Mouse (Mus musculus) neural tube, embryonic 12.5 days (tissue): ENCODE data around the gene Pa2g4. TPM values are rescaled to one million over a fixed set of nuclear protein-coding genes. Genes with fewer than 3 reads are reported as not detected.

Source experiments
- ATAC-seq: fragments of 200-750 bp; cut with Nextera tagmentation; 2 replicates; pipeline ENCODE4 v1.8.0; 2017; ENCODE audit warnings: low read depth, mild to moderate bottlenecking, moderate TSS enrichment, moderate library complexity; ENCODE audit not compliant: low FRiP score
- H3K27ac ChIP-seq: fragments of 300-500 bp; sonication (generic); 2 replicates; pipeline ENCODE4 v1.5.1; 2016
- H3K27me3 ChIP-seq: fragments of 300-500 bp; sonication (generic); replicated peaks from 2 replicates; pipeline ENCODE4 v1.6.1; 2016; ENCODE audit warnings: mild to moderate bottlenecking
- H3K36me3 ChIP-seq: fragments of 300-500 bp; sonication (generic); 2 replicates; pipeline ENCODE4 v1.6.1; 2016; ENCODE audit warnings: mild to moderate bottlenecking
- H3K4me1 ChIP-seq: fragments of 300-500 bp; sonication (generic); 2 replicates; pipeline ENCODE4 v1.6.1; 2016
- H3K4me2 ChIP-seq: fragments of 300-500 bp; sonication (generic); replicated peaks from 2 replicates; pipeline ENCODE4 v1.6.1; 2016; ENCODE audit warnings: mild to moderate bottlenecking
- H3K4me3 ChIP-seq: fragments of 300-500 bp; sonication (generic); 2 replicates; pipeline ENCODE4 v1.5.1; 2016
- H3K9ac ChIP-seq: fragments of 300-500 bp; sonication (generic); 2 replicates; pipeline ENCODE4 v1.6.1; 2016; ENCODE audit warnings: mild to moderate bottlenecking
- H3K9me3 ChIP-seq: fragments of 300-500 bp; sonication (generic); 2 replicates; pipeline ENCODE4 v1.6.1; 2016; ENCODE audit warnings: mild to moderate bottlenecking
- WGBS: fragments of 180-500 bp; shearing (Covaris S2); methylation state at CpG from one replicate; pipeline ENCODE4 v1.1.7; 2016; 5-methylcytosine and 5-hydroxymethylcytosine counted together
- microRNA-seq: library from miRNA; unstranded; fragments of <30 nt; microRNA quantifications from one replicate; pipeline ENCODE4, GENCODE M21; 2017
- polyA plus RNA-seq: library from polyadenylated mRNA; unstranded; fragments of >200 nt; fragmentation: Nextera tagmentation; extraction: Ambion mirVana; gene quantifications from 2 replicates; pipeline ENCODE4 v1.2.1, GENCODE M21; 2016

The Pa2g4 gene
- polyA plus RNA-seq, 1 experiment from 2014 or later: 156 TPM

GRCm38 (mm10) chr10:128509831-128510230, 56.0 kb downstream of the Pa2g4 start:
- Histone ChIP-seq H3K27ac (no peak overlapping the region), H3K9me3 (no peaks in the 10 kb centered on the region), H3K4me1 (no peaks in the 10 kb centered on the region), H3K36me3 (peaks cover 37% of the 10 kb centered on the region), H3K4me3 (no peak overlapping the region), H3K27me3 (no peaks in the 10 kb centered on the region), H3K4me2 (no peak overlapping the region), H3K9ac (no peak overlapping the region)
- no peak for ATAC-seq
- WGBS: 79% methylated on average over 4 of the region's 4 CpGs

DNA sequence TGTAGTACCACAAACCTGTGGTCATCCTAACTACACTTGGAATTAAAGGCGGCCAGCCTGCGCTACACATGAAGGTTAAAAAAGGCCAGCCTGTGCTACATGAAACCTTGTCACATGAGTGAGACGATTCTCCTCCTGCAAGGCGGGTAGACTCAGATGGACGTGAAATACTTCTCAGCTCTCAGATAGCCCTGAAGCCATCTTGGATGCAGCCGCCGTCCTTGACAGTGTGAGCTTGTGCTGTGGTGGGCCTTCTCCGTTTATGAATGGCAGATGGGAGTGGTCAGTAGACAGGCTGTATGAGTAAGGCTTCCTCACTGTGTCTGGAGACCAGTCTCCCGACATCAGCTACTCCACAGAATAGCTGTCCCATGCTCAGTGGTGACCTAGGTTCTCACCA, 56.6 kb downstream of the Pa2g4 start:
- no peak overlapping the region for H3K9ac ChIP-seq
- H3K4me1 ChIP-seq: no peaks in the 10 kb centered on the region
- H3K4me3 ChIP-seq: no peak overlapping the region
- H3K36me3 ChIP-seq: peaks cover 35% of the 10 kb centered on the region
- H3K9me3 ChIP-seq: no peaks in the 10 kb centered on the region
- no peak overlapping the region for H3K27ac ChIP-seq
- WGBS: 89% methylated on average over 9 of the region's 9 CpGs
- no peak for ATAC-seq
- H3K4me2 ChIP-seq: no peak overlapping the region
- no peaks in the 10 kb centered on the region for H3K27me3 ChIP-seq

DNA sequence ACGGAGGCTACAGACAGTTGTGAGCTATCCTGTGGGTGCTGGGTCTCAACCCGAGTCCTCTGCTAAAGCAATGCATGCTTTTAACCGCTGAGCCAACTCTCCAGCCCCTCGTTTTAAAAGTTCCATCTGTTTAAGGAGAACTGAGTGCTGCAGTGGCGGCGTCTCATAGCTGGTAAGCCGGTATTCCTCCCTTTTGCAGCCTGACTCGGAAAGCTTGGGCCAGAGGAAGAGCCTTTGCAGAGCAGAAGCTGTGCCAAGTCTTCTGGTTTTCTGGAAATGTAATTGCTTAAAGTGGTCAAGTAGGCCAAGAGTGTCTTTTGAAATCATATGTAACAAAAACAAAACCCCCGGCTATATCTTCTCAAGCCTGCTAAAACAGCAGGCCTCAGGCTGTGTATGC, 57.5 kb downstream of the Pa2g4 start:
- WGBS: 80% methylated on average over 9 of the region's 9 CpGs
- no peaks in the 10 kb centered on the region for H3K27me3 ChIP-seq
- no peak overlapping the region for H3K4me2 ChIP-seq
- H3K36me3 ChIP-seq: peaks cover 33% of the 10 kb centered on the region
- H3K4me3 ChIP-seq: no peak overlapping the region
- no peak overlapping the region for H3K27ac ChIP-seq
- H3K4me1 ChIP-seq: no peaks in the 10 kb centered on the region
- H3K9me3 ChIP-seq: no peaks in the 10 kb centered on the region
- no peak overlapping the region for H3K9ac ChIP-seq
- ATAC-seq: no peak

Small RNA genes lying within 50 kb of the gene (microRNA-seq; reads per million reads assigned to microRNA genes)
- not detected for gene Gm47275
- not detected for gene Mir6916
- not detected for gene Mir6917

Other genes starting within 250 kb of the Pa2g4 start
- gene Cnpy2, start 243.5 kb downstream of the Pa2g4 start, polyA plus RNA-seq: 212 and 230 TPM in 2 replicates
- gene Cs, start 228.3 kb downstream of the Pa2g4 start, polyA plus RNA-seq: 221 and 230 TPM in 2 replicates
- gene Coq10a, start 197.0 kb downstream of the Pa2g4 start, polyA plus RNA-seq: 33.3 and 35.2 TPM in 2 replicates
- 10.2 and 13.2 TPM in 2 replicates for gene Ankrd52, start 188.9 kb downstream of the Pa2g4 start, polyA plus RNA-seq
- not detected in 2 replicates for gene Slc39a5, start 164.8 kb downstream of the Pa2g4 start, polyA plus RNA-seq
- 109 and 115 TPM in 2 replicates for gene Nabp2, start 154.5 kb downstream of the Pa2g4 start, polyA plus RNA-seq
- gene Rnf41, start 154.3 kb downstream of the Pa2g4 start, polyA plus RNA-seq: 61.3 and 61.4 TPM in 2 replicates
- 174 and 177 TPM in 2 replicates for gene Smarcc2, start 106.7 kb downstream of the Pa2g4 start, polyA plus RNA-seq
- 879 and 909 TPM in 2 replicates for gene Myl6, start 71.8 kb downstream of the Pa2g4 start, polyA plus RNA-seq
- 3.1 and 3.9 TPM in 2 replicates for gene Myl6b, start 67.3 kb downstream of the Pa2g4 start, polyA plus RNA-seq
- 38.3 and 45.3 TPM in 2 replicates for gene Esyt1, start 40.1 kb downstream of the Pa2g4 start, polyA plus RNA-seq
- 18.9 and 20.3 TPM in 2 replicates for gene Zc3h10, start 18.2 kb downstream of the Pa2g4 start, polyA plus RNA-seq
- gene Rpl41, start 16.7 kb downstream of the Pa2g4 start, polyA plus RNA-seq: 2,521 and 2,605 TPM in 2 replicates
- gene Erbb3, start 23.7 kb upstream of the Pa2g4 start, polyA plus RNA-seq: 14.6 and 16.0 TPM in 2 replicates
- 471 and 498 TPM in 2 replicates for gene Rps26, start 60.8 kb upstream of the Pa2g4 start, polyA plus RNA-seq
- gene Ikzf4, start 80.0 kb upstream of the Pa2g4 start, polyA plus RNA-seq: 7.9 and 8.3 TPM in 2 replicates
- 13.9 and 15.6 TPM in 2 replicates for gene Suox, start 108.1 kb upstream of the Pa2g4 start, polyA plus RNA-seq
- 90.8 and 101 TPM in 2 replicates for gene Rab5b, start 130.3 kb upstream of the Pa2g4 start, polyA plus RNA-seq
- 2.4 and 3.7 TPM in 2 replicates for gene Pmel, start 138.2 kb upstream of the Pa2g4 start, polyA plus RNA-seq
- 64.0 and 65.8 TPM in 2 replicates for gene Cdk2, start 139.0 kb upstream of the Pa2g4 start, polyA plus RNA-seq
- 5.5 and 6.8 TPM in 2 replicates for gene Dgka, start 178.9 kb upstream of the Pa2g4 start, polyA plus RNA-seq
- gene Pym1, start 181.9 kb upstream of the Pa2g4 start, polyA plus RNA-seq: 49.1 and 50.5 TPM in 2 replicates
- 0.28 and 0.54 TPM in 2 replicates for gene Mmp19, start 224.9 kb upstream of the Pa2g4 start, polyA plus RNA-seq
- 60.2 and 63.3 TPM in 2 replicates for gene Dnajc14, start 238.1 kb upstream of the Pa2g4 start, polyA plus RNA-seq
- 18.7 and 19.7 TPM in 2 replicates for gene Tmem198b, start 238.4 kb upstream of the Pa2g4 start, polyA plus RNA-seq